Mouse (Mus musculus) CH12.LX (cell line): ENCODE results near the gene Acsbg2.

Source experiments
- CTCF ChIP-seq, 2 experiments: IDR thresholded peaks in 1 of 2; conservative IDR thresholded peaks in 1 of 2; 2 replicates each; pipeline ENCODE4 v1.5.1; 2011 to 2012; ENCODE audit warnings: low read depth in 2 of 2, low read length in 2 of 2, improper control_type of control experiment in 1 of 2, inconsistent platforms in 1 of 2, mild to moderate bottlenecking in 1 of 2, moderate library complexity in 1 of 2
- E2F4 ChIP-seq: IDR thresholded peaks from 2 replicates; pipeline ENCODE4 v1.6.1; 2011; ENCODE audit warnings: low read depth, low read length, improper control_type of control experiment; ENCODE audit not compliant: insufficient replicate concordance
- KAT2A ChIP-seq: IDR thresholded peaks from 2 replicates; pipeline ENCODE4 v1.6.1; 2012; ENCODE audit warnings: low read length, improper control_type of control experiment, inconsistent platforms; ENCODE audit not compliant: insufficient replicate concordance
- MEF2A ChIP-seq: IDR thresholded peaks from 2 replicates; pipeline ENCODE4 v1.6.1; 2014; ENCODE audit warnings: low read depth, mild to moderate bottlenecking, inconsistent platforms, low read length, improper control_type of control experiment, borderline replicate concordance
- USF2 ChIP-seq: conservative IDR thresholded peaks from 2 replicates; pipeline ENCODE4 v1.6.1; 2011; ENCODE audit warnings: low read depth, low read length, improper control_type of control experiment
- ZKSCAN1 ChIP-seq: IDR thresholded peaks from 2 replicates; pipeline ENCODE4 v1.6.1; 2012; ENCODE audit warnings: low read depth, inconsistent platforms, low read length, improper control_type of control experiment, borderline replicate concordance

GRCm38 (mm10) chr17:56876465-56876864, 2.2 kb upstream of the Acsbg2 start:
- TF ChIP-seq ZKSCAN1 (no peak), CTCF (conservative IDR thresholded peaks at IDR 0.05 in 1 of 2, IDR thresholded peaks at IDR 0.05 in 1 of 2; ENCODE audit: low read depth in 2 of 2, low read length in 2 of 2) (no peak), KAT2A (no peak), E2F4 (no peak), USF2 (0 out of 2 replicates have a peak, but pooled peaks have one; percentile 10), MEF2A (no peak)
